Mouse (Mus musculus): ENCODE measurements around the gene H2-DMb2. TPM values are rescaled to one million over a fixed set of nuclear protein-coding genes. Genes with fewer than 3 reads are reported as not detected.

The H2-DMb2 gene
- polyA plus RNA-seq, 1 experiment from 2014 or later, result not detected

GRCm38 (mm10) chr17:34110309-34110708, 32.8 kb upstream of the H2-DMb2 start:
- ATAC-seq (replicated peaks; ENCODE audit: insufficient number of reproducible peaks, low FRiP score, low TSS enrichment, low read depth), result no peak
- H3K4me2 ChIP-seq (ENCODE audit: low read depth, low read length), result no peak overlapping the region
- DNase-seq (ENCODE audit: low spot score), result no peak

GRCm38 (mm10) chr17:34114114-34114513, 29.0 kb upstream of the H2-DMb2 start:
- peaks cover 6% of the 10 kb centered on the region; the same call in 1 of the 2 replicates for H3K4me1 ChIP-seq (ENCODE audit: control insufficient read depth, insufficient read depth, low read length)
- H3K27me3 ChIP-seq (ENCODE audit: control insufficient read depth, insufficient read depth, low read length), result no peaks in the 10 kb centered on the region
- ATAC-seq (replicated peaks; ENCODE audit: insufficient number of reproducible peaks, low FRiP score, low TSS enrichment, low read depth), result no peak
- no peak overlapping the region for H3K27ac ChIP-seq (replicated peaks; ENCODE audit: low read depth, low read length)
- H3K9me3 ChIP-seq (replicated peaks; ENCODE audit: control insufficient read depth, low read length), result no peaks in the 10 kb centered on the region
- 92% methylated on average over 7 of the region's 7 CpGs for WGBS
- H3K36me3 ChIP-seq (replicated peaks; ENCODE audit: control insufficient read depth, insufficient read depth, low read depth, low read length), result peaks cover 44% of the 10 kb centered on the region
- no peak for DNase-seq (ENCODE audit: low spot score)
- H3K4me2 ChIP-seq (ENCODE audit: low read depth, low read length), result no peak overlapping the region
- no peak overlapping the region for H3K4me3 ChIP-seq (ENCODE audit: low read depth, low read length)
- H3K9ac ChIP-seq (replicated peaks; ENCODE audit: low read length), result no peak overlapping the region

More at GRCm38 (mm10) chr17:34110309-34110708, 32.8 kb upstream of the H2-DMb2 start:
- no peaks in the 10 kb centered on the region for H3K4me1 ChIP-seq (ENCODE audit: control insufficient read depth, insufficient read depth, low read length)
- no peak overlapping the region for H3K9ac ChIP-seq (replicated peaks; ENCODE audit: low read length)
- 65% methylated on average over 8 of the region's 8 CpGs for WGBS
- no peak overlapping the region for H3K4me3 ChIP-seq (ENCODE audit: low read depth, low read length)
- peaks cover 31% of the 10 kb centered on the region for H3K36me3 ChIP-seq (replicated peaks; ENCODE audit: control insufficient read depth, insufficient read depth, low read depth, low read length)
- H3K9me3 ChIP-seq (replicated peaks; ENCODE audit: control insufficient read depth, low read length), result no peaks in the 10 kb centered on the region
- H3K27me3 ChIP-seq (ENCODE audit: control insufficient read depth, insufficient read depth, low read length), result no peaks in the 10 kb centered on the region
- no peak overlapping the region for H3K27ac ChIP-seq (replicated peaks; ENCODE audit: low read depth, low read length)

- DNase-seq (ENCODE audit: low spot score), result no peak
- Histone ChIP-seq H3K36me3 (replicated peaks; ENCODE audit: control insufficient read depth, insufficient read depth, low read depth, low read length) (peaks cover 40% of the 10 kb centered on the region), H3K4me1 (ENCODE audit: control insufficient read depth, insufficient read depth, low read length) (peaks cover 6% of the 10 kb centered on the region; the same call in 1 of the 2 replicates), H3K4me3 (ENCODE audit: low read depth, low read length) (peak overlapping the region; percentile 100), H3K9me3 (replicated peaks; ENCODE audit: control insufficient read depth, low read length) (no peaks in the 10 kb centered on the region), H3K9ac (replicated peaks; ENCODE audit: low read length) (peak overlapping the region; percentile 15), H3K27ac (replicated peaks; ENCODE audit: low read depth, low read length) (no peak overlapping the region), H3K27me3 (ENCODE audit: control insufficient read depth, insufficient read depth, low read length) (no peaks in the 10 kb centered on the region), H3K4me2 (ENCODE audit: low read depth, low read length) (peak overlapping the region; percentile 81)
- WGBS, result 40% methylated on average over 7 of the region's 7 CpGs
- ATAC-seq (replicated peaks; ENCODE audit: insufficient number of reproducible peaks, low FRiP score, low TSS enrichment, low read depth), result no peak
These were observed 26.3 kb upstream of the H2-DMb2 start for GRCm38 (mm10) chr17:34116736-34117370.

GRCm38 (mm10) chr17:34117421-34118112, 25.5 kb upstream of the H2-DMb2 start:
- 0% methylated on average over 5 of the region's 5 CpGs for WGBS
- Histone ChIP-seq H3K4me1 (ENCODE audit: control insufficient read depth, insufficient read depth, low read length) (peaks cover 6% of the 10 kb centered on the region; the same call in 1 of the 2 replicates), H3K9me3 (replicated peaks; ENCODE audit: control insufficient read depth, low read length) (no peaks in the 10 kb centered on the region), H3K36me3 (replicated peaks; ENCODE audit: control insufficient read depth, insufficient read depth, low read depth, low read length) (peaks cover 35% of the 10 kb centered on the region), H3K4me2 (ENCODE audit: low read depth, low read length) (peak overlapping the region; percentile 81), H3K9ac (replicated peaks; ENCODE audit: low read length) (peak overlapping the region; percentile 92), H3K27ac (replicated peaks; ENCODE audit: low read depth, low read length) (no peak overlapping the region), H3K27me3 (ENCODE audit: control insufficient read depth, insufficient read depth, low read length) (no peaks in the 10 kb centered on the region), H3K4me3 (ENCODE audit: low read depth, low read length) (peak overlapping the region; percentile 100)
- peak; percentile 55 for DNase-seq (ENCODE audit: low spot score)
- ATAC-seq (replicated peaks; ENCODE audit: insufficient number of reproducible peaks, low FRiP score, low TSS enrichment, low read depth), result no peak

- Histone ChIP-seq H3K9me3 (replicated peaks; ENCODE audit: control insufficient read depth, low read length) (no peaks in the 10 kb centered on the region), H3K27me3 (ENCODE audit: control insufficient read depth, insufficient read depth, low read length) (no peaks in the 10 kb centered on the region), H3K4me3 (ENCODE audit: low read depth, low read length) (peak overlapping the region; percentile 100), H3K9ac (replicated peaks; ENCODE audit: low read length) (peak overlapping the region; percentile 92), H3K4me1 (ENCODE audit: control insufficient read depth, insufficient read depth, low read length) (peaks cover 6% of the 10 kb centered on the region; the same call in 1 of the 2 replicates), H3K4me2 (ENCODE audit: low read depth, low read length) (peak overlapping the region; percentile 81), H3K36me3 (replicated peaks; ENCODE audit: control insufficient read depth, insufficient read depth, low read depth, low read length) (peaks cover 30% of the 10 kb centered on the region), H3K27ac (replicated peaks; ENCODE audit: low read depth, low read length) (peak overlapping the region; percentile 100)
- whole genome bisulfite sequencing, result under 1% methylated on average over 66 of the region's 67 CpGs
- peak; percentile 43 for DNase-seq (ENCODE audit: low spot score)
- no peak for ATAC-seq (replicated peaks; ENCODE audit: insufficient number of reproducible peaks, low FRiP score, low TSS enrichment, low read depth)
These were observed 24.8 kb upstream of the H2-DMb2 start for GRCm38 (mm10) chr17:34118113-34118872.

GRCm38 (mm10) chr17:34118873-34119248, 24.2 kb upstream of the H2-DMb2 start:
- peak overlapping the region; percentile 100 for H3K4me3 ChIP-seq (ENCODE audit: low read depth, low read length)
- DNase-seq (ENCODE audit: low spot score) (no peak), ATAC-seq (replicated peaks; ENCODE audit: insufficient number of reproducible peaks, low FRiP score, low TSS enrichment, low read depth) (no peak)
- peaks cover 6% of the 10 kb centered on the region; the same call in 1 of the 2 replicates for H3K4me1 ChIP-seq (ENCODE audit: control insufficient read depth, insufficient read depth, low read length)
- WGBS, result under 1% methylated on average over 26 of the region's 38 CpGs
- H3K36me3 ChIP-seq (replicated peaks; ENCODE audit: control insufficient read depth, insufficient read depth, low read depth, low read length), result peaks cover 25% of the 10 kb centered on the region
- H3K4me2 ChIP-seq (ENCODE audit: low read depth, low read length), result peak overlapping the region; percentile 81
- H3K27ac ChIP-seq (replicated peaks; ENCODE audit: low read depth, low read length), result peak overlapping the region; percentile 100
- peak overlapping the region; percentile 92 for H3K9ac ChIP-seq (replicated peaks; ENCODE audit: low read length)
- H3K9me3 ChIP-seq (replicated peaks; ENCODE audit: control insufficient read depth, low read length), result no peaks in the 10 kb centered on the region
- no peaks in the 10 kb centered on the region for H3K27me3 ChIP-seq (ENCODE audit: control insufficient read depth, insufficient read depth, low read length)

- peak; percentile 49 for ATAC-seq (replicated peaks; ENCODE audit: insufficient number of reproducible peaks, low FRiP score, low TSS enrichment, low read depth)
- peak within 1 kb of the TSS; percentile 100 for H3K4me3 ChIP-seq (ENCODE audit: low read depth, low read length)
These were observed 23.6 kb upstream of the H2-DMb2 start, which contains the start of gene H2-DMa for GRCm38 (mm10) chr17:34119249-34120179. Gene H2-DMa (plus strand): TSS chr17:34119541.

More at GRCm38 (mm10) chr17:34119249-34120179, 23.6 kb upstream of the H2-DMb2 start, which contains the start of gene H2-DMa:
- H3K4me2 ChIP-seq (ENCODE audit: low read depth, low read length), result peak within 1 kb of the TSS; percentile 94
- WGBS, result under 1% methylated on average over 88 of the region's 96 CpGs
- H3K36me3 ChIP-seq (replicated peaks; ENCODE audit: control insufficient read depth, insufficient read depth, low read depth, low read length), result peaks cover 20% of the 10 kb centered on the region
- peak within 1 kb of the TSS; percentile 98 for H3K9ac ChIP-seq (replicated peaks; ENCODE audit: low read length)
- DNase-seq (ENCODE audit: low spot score), result peak; percentile 99
- H3K9me3 ChIP-seq (replicated peaks; ENCODE audit: control insufficient read depth, low read length), result no peaks in the 10 kb centered on the region
- H3K27ac ChIP-seq (replicated peaks; ENCODE audit: low read depth, low read length), result peak within 1 kb of the TSS; percentile 100
- H3K4me1 ChIP-seq (ENCODE audit: control insufficient read depth, insufficient read depth, low read length), result peaks cover 6% of the 10 kb centered on the region; the same call in 1 of the 2 replicates
- no peaks in the 10 kb centered on the region for H3K27me3 ChIP-seq (ENCODE audit: control insufficient read depth, insufficient read depth, low read length)
